Mouse (Mus musculus): Measurements from ENCODE around the gene 2010111I01Rik.
"Not testable (repeated sequence)": the region's sequence is repeated elsewhere in the genome, so short reads cannot be mapped to it uniquely, and the experiment has no call there.

2010111I01Rik gene

DNA sequence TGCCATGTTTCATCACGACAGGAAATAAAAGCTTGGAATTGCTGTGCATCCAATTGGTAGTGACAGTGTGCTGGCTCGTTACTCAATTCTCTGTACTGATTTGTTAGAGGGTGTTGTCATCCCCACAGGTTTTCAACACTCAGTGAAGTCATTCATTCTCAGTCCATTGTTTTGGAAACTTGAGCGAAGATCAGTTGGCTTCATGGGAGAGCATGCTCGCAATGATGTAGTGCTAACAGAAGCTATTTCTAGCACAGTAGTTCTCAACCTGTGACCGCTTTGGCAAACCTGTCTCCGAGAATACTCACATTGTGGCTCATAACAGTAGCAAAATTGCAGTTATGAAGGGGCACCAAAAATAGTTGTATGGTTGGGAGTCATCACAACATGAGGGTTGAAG lies 8.7 kb upstream of the 2010111I01Rik start:
- no peak for DNase-seq (ENCODE audit: low read depth, low spot score)

DNA sequence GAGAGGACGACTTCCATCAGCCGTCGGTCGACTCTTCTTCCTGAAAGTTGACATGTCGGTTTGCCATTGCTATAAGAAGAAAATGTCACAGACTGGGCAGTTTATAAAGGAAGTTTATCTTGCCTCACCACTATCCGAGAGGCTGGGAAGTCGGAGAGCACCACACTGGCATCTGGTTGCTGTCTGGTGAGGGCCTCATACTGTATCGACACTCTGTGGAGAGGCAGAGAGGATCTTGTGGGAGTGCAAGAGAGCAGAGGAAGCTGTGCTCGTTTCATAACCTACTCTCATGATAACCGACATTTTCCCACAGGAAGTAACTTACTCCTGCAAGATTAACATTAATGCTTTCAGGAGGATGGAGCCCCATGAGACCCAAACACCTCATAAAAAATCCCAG lies 7.9 kb upstream of the 2010111I01Rik start:
- no peak for DNase-seq (ENCODE audit: low read depth, low spot score)

DNA sequence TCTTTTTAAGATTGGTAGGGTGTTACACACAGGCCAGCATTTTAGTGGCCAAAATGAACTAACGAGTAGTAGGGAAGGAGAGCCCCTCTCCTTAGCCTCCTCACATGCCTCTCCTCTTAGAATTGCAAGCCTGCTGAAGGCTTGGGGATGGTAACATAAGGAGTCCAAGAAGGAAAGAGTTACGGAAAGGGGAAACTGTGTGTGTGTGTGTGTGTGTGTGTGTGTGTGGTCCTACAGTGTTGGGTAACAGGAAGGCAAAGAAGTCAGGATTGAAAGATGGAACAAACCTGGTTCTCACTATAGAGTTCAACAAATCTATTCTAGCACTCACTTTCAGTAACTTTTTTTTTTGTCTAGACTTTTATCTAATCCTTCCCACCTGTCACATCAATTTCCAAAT lies 1.3 kb upstream of the 2010111I01Rik start:
- DNase-seq (ENCODE audit: low read depth, low spot score) = no peak

DNA sequence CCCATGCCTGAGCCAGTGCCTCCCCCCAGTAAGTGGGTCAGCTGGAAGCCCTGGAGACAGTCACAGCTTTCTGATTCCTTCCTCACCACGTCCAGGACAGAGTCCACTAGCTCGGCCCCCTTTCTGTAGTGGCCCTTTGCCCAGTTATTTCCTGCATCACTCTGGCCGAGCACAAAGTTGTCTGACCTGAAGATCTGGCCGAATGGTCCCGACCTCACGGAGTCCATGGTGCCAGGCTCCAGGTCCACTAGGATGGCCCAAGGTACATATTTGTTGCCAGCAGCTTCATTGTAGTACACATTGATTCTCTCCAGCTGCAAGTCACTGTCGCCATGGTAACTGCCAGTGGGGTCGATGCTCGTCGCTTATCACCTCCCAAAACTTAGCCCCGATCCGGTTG lies 3.5 kb downstream of the 2010111I01Rik start:
- DNase-seq (ENCODE audit: low read depth, low spot score) = no peak

DNA sequence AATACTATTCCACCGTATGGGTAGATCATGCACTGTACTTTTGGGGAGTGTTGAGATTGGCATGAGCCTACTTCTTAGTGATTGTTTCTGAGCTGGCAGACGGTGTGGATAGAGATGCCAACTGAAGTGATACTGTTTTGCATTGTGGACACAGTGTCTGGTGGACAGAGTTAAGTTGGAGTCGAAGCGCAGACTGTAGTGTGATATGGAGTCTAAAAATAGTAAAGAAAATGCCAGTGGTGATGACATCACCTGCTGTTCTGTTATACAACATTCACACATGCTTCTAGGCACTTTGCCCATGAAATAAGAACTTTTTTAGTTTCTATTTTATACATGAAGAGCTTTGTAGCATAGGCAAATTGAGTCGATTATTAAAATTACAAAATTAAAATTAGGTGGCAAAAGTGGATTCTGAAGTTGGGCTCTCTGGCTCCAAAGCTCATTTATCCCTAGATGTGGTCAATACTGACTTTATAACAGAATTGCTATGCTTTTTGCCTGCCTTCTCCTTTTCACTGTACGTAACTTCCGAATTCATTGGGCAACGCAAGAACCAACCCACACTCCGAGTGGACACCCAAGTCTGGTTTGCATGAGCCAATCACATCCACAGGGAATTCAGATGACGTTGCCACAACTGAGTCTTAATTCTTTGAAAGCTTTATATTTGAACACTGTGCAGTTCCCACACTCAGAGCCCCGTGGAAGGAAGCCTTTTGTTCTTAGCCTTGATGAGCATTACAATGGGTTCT lies 6.0 kb downstream of the 2010111I01Rik start:
- no peak for DNase-seq (ENCODE audit: low read depth, low spot score)

DNA sequence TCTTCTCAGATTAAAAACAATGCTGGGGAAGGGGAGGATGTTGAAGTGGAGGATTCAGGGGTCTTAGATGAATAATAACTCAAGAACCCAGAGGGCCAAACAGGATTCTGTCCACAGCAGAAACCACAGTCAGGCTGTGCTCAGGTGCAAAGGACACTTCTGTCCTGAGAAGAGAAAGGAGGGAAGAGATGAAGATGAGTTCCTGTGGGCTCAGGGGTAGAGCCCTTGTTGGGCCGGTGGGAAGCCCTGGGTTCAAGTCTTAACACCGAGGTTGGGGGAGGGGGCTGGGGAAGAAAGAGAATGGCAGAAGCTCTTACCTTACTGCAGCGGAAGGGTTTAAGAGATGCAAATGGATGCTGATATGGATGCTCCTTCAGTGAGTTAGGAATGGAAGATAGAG lies 7.7 kb downstream of the 2010111I01Rik start:
- DNase-seq (ENCODE audit: low read depth, low spot score) = no peak

DNA sequence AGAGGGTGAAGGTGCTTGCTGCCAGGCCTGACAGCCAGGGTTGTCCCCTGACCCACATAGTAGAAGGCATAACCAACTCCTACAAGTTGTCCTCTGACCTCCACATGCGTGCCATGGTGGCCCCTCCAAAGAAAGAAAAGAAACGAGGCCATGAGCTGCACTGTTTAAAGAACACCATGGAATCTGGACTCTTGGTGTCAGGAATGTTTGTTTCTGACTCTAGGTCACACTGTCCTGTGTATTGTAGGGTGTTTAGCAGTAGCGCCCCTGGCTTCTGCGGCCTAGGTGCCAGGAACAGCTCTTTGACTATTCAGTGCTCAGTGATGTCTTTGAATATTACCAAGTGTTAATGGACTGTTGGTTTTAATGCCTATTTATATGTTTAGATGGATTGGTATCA lies 8.4 kb downstream of the 2010111I01Rik start:
- no peak for DNase-seq (ENCODE audit: low read depth, low spot score)

DNA sequence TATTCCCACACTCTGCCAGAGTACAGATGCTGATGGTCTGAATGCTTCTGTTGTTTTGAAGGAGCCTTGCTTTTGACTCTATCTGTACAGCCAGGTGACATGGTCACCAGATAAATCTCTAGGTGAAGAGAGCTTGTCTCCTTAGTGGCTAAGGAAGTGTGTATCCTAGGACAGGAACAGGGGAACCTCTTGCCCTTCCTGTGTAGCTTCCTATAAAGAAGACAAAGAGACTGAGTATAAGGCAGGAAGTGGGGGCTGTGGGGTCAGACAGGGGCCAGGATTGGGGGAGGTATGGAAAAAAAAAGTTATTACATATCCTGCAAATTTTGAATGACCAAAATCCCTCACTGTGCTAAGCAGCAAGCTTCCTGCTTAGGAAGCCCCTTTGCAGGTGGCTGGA lies 13.4 kb downstream of the 2010111I01Rik start:
- DNase-seq (ENCODE audit: low read depth, low spot score) = no peak

DNA sequence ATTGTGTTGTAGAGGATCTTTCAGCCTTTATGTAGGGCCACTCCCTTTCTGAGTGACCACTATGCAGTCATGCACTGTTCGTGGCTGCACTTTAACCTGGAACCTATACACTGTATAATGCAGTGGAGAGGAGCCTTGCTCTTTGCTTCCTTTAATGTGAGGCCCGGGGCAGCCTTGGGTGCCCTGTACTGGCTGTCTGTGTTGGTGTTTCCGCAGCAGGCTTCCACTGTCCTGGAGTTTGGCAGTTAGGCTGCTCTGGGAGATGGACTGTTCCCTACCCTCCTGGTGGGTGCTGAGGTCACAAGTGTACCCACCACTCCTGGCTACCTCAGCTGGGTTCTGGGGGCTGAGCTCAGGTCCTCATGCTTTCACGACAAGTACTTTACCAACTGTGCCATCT lies 14.1 kb downstream of the 2010111I01Rik start:
- DNase-seq (ENCODE audit: low read depth, low spot score) = no peak

DNA sequence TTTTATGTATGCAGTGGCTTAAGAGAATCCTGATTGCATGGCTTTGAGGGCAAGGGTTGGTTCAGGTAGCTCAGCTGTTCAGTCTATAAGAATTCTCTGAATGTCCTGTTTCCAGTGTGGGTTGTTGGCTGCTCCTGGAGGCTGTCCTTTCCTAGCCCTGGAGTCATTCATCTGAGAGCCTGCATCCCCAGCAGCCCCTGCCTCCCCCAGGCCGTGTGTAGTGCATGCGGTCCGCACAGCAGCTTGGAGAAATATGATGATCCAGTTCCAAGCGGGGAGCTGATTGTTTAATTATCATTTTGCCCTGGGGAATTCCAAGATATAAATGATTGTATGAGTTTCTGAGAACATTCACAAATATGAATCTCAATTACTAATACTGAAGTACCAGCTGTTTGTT lies 14.5 kb downstream of the 2010111I01Rik start:
- DNase-seq (ENCODE audit: low read depth, low spot score) = no peak

DNA sequence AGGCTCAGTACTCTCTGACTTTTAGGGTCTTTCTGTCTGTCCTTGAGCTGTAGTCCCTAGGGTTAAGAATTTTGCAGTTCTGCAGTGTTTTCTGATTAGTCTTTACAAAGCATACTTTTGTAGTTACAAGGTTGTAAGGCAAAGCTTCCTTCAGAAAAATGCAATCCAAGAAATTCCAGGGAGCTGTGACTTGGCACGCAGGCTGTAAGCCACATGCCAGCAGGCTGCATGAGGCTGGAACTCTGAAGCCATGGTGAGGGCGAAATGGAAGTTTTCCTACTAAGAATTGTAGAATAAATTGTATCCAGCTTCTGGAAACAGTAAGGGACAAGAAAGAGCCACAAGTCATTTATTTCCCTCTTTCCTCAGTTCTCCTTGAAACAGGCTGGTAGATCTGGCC lies 15.4 kb downstream of the 2010111I01Rik start:
- no peak for DNase-seq (ENCODE audit: low read depth, low spot score)

DNA sequence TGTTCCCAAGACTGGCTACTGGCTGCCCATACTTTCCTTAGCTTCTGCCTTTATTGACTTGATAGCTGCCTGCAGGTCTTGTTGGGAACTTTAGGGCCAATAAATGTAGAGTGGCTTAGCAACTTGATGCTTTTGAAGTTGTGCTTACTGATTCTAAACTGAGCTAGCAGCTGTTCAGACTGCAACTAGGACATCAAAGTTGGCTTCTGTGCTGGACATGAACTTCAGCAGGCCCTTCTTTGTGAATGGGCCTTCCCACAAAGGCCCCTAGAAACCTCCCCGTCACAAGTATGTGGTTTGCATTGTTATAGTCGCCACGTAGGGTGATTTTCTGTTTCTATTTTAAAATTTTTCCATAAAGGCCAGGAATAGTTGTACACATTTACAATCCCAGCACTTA lies 19.8 kb downstream of the 2010111I01Rik start:
- DNase-seq (ENCODE audit: low read depth, low spot score) = no peak

DNA sequence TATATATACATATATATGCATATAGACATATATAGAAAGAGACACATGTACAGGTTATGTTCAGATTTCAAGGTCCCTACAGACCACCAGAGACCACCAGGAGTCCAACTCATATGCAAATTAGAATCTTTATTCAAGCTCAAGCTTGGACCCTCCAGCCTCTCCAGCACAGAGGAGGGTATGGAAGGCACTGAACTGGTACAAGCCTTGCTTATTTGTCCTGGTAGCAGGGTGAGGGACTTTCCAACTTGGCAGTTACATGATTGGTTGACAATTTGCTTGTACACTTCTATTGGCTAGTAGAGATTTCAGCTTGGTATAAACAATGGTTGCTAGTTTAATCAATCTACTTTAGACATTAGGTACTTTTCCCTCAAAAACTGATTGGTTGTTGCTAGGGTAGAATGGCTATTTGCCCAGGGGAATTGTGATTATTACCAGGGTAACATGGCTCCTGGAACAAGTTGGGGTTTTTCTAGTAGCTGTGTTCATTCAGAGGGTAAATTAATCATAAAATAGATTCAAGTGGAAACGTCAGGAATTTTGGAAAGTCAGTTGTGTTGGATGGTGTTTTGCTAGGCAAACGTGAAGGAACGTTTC lies 25.3 kb downstream of the 2010111I01Rik start:
- no peak for DNase-seq (ENCODE audit: low read depth, low spot score)

DNA sequence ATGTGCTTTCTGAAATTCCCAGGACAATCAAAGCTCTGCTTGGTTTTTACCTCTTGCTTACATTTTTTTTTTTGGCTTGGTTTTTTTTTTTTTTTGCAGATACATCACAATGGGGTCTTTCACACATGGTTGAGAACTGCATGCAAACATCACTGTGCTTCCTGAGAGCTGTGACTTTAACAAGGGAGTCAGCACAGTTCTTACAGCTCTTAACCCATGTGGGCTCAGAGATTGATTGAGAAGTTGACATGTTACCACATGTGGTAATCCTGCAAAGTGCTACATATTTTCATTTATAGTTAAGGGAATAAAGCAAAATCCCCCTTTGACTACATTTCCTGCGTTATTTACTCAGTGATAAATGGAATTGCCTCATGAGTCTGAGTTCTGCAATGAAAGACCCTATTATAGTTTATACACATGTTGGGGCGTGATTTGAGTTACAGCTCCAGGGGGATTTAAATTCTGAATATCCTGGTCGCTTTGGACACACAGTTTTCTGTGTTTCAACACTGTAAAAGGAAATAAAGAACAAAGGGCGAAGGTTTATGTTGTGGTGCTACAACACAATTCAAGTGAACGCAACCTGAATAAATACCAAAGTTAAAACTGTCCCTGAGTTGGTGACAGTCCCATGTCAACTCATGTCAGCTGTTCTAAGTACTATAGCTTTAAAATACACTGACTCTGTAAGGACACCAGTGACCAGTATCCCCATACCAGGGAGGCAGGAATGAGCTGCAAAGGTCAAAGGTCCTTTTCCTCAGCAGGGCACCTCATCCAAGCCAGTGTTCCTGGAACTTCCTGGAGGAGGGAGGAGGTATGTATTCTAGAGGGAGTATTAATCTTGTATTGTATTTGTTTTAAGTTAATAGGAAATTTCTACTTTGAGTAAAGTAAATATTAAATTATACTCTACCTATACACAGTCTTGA lies 29.1 kb downstream of the 2010111I01Rik start:
- DNase-seq (ENCODE audit: low read depth, low spot score) = no peak

DNA sequence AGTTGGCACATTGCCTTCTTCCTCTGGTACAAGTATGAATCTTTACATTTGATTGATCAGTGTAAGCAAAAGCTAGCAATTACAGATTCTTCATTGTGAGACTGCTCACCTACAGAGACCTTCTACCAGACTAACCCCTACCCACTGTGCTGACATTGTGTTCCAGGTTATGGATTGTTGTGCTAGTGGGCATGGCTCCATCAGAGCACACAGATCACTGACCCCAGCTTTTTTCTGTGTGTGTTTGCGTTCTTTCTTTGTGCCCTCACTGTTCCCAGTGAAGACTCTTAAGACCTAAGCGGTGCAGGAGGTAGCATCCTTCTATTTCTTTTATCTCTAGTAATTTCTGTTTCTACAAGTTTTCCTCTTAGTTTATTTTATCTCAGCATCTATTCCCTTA lies 32.1 kb downstream of the 2010111I01Rik start:
- DNase-seq (ENCODE audit: low read depth, low spot score) = no peak

DNA sequence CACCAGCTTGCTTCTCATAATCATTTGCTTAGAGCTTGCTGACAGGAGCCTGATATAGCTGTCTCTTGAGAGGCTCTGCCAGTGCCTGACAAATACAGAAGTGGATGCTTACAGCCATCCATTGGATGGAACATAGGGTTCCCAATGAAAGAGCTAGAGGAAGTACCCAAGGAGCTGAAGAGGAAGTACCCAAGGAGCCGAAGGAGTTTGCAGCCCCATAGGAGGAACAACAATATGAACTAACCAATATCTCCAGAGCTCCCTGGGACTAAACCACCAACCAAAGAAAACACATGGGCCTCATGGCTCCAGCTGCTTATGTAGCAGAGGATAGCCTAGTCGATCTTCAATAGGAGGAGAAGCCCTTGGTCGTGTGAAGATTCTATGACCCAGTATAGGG lies 42.8 kb downstream of the 2010111I01Rik start:
- DNase-seq (ENCODE audit: low read depth, low spot score) = not testable (repeated sequence)

DNA sequence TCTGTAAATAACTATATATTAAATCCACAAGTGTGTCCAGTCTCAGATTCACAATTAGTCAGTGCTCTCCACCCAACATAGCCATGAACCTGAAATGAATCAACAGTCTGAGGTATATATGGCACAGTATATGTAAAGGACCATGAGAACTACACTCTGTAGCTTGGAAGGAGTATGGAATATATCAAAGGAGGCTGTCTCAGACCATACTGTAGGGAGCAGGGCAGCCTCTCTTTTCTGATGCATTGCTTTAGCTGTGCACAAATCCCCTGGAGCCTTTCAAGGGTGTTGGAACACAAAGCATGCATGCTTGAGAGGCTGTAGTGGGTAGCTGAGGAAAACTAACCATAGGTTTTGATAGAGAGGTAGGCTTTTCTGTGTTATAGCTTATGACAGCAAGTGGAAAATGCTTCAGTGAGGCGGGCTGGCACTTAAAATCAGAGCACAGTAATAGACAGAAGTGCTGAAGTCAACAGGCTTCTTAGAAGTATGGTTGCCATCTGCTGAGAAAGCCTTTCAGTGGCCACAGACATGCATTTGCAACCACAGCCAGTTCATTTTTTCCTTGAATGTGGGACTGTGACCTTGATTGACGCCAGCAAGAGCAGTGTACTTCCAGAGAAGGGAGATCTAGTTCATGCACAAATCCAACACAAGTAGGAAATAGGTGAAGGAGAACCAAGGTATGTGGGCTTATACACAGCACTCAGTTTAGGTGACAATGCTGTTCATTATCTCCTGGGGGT lies 45.8 kb downstream of the 2010111I01Rik start:
- no peak for DNase-seq (ENCODE audit: low read depth, low spot score)

DNA sequence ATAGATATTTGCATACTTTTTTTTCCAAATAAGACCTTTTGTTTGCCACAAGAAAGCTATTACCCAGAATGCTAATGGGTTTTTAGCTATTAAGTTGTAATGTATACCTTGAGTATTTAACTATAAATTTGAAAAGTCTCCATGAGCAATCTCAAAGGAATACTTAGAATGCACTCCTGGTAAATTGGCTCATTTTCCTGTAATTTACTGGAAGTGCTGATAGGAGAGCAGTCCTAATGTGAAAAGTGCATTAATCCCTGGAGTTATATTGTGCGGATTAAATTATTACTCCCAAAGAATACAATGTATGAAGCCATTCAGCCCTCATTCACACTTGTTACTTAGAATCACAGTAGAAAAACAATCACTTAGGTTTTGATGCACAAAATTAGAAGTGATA lies 49.7 kb downstream of the 2010111I01Rik start:
- no peak for DNase-seq (ENCODE audit: low read depth, low spot score)

DNA sequence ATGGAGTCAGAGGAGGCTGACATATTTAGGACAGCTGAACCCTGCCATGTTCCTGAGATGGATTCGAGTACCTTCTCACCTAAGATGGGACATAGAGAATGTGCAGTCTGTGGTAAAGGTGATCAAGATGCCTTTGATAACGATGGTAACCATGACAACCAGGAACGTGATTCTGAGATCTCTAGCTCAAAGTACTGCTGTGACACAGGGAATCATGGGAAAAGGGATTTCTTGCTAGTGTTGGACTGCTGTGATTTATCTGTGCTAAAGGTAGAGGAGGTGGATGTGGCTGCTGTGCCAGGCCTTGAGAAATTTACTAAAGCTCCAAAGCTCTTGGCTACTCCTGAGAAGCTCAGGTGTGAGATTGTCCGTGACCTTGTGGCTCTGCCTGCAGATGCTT lies 50.7 kb downstream of the 2010111I01Rik start:
- DNase-seq (ENCODE audit: low read depth, low spot score) = peak; percentile 7

DNA sequence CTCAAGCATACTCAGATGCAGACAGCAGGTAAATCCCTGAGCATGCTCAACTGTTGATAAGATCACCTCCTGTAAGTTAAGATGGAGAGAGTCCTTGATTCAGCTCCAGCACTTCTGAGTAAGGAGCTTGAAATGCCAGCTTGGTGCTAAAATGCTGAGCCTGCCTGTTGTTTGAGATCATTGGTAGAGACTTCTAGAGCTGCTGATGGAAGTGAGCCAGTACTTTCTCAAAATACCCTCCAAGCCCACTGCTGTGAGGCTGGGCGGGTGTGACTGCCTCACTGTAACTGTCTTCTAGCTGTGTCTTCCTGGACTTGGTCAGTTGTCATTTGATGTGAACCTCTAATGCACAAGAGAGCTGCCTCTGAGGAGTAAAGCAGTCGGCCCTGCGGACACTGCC lies 51.4 kb downstream of the 2010111I01Rik start:
- DNase-seq (ENCODE audit: low read depth, low spot score) = no peak
